Mouse (Mus musculus) midbrain, embryonic 16.5 days (tissue): ENCODE results near the gene Tmx2. TPM values are rescaled to one million over a fixed set of nuclear protein-coding genes. Genes with fewer than 3 reads are reported as not detected.

Experiments
- ATAC-seq: fragments of 200-750 bp; cut with Nextera tagmentation; 2 replicates; pipeline ENCODE4 v1.8.0; 2017; ENCODE audit warnings: moderate TSS enrichment
- H3K27ac ChIP-seq: fragments of 300-500 bp; sonication (generic); 2 replicates; pipeline ENCODE4 v1.5.1; 2014; ENCODE audit warnings: mild to moderate bottlenecking, low read length, mixed read lengths
- H3K27me3 ChIP-seq: fragments of 300-500 bp; sonication (generic); 2 replicates; pipeline ENCODE4 v1.6.1; 2014; ENCODE audit warnings: low read depth, low read length, mixed read lengths; ENCODE audit not compliant: control insufficient read depth, insufficient read depth
- H3K36me3 ChIP-seq: fragments of 300-500 bp; sonication (generic); 2 replicates; pipeline ENCODE4 v1.6.1; 2014; ENCODE audit warnings: mild to moderate bottlenecking, low read length, moderate library complexity, mixed read lengths; ENCODE audit not compliant: control insufficient read depth, insufficient read depth
- H3K4me1 ChIP-seq: fragments of 300-500 bp; sonication (generic); 2 replicates; pipeline ENCODE4 v1.6.1; 2014; ENCODE audit warnings: mild to moderate bottlenecking, low read length, mixed read lengths; ENCODE audit not compliant: control insufficient read depth, insufficient read depth
- H3K4me2 ChIP-seq: fragments of 300-500 bp; sonication (generic); 2 replicates; pipeline ENCODE4 v1.6.1; 2014; ENCODE audit warnings: mild to moderate bottlenecking, low read length, mixed read lengths
- H3K4me3 ChIP-seq: fragments of 300-500 bp; sonication (generic); 2 replicates; pipeline ENCODE4 v1.5.1; 2014; ENCODE audit warnings: low read depth, mild to moderate bottlenecking, low read length, moderate library complexity, mixed read lengths
- H3K9ac ChIP-seq: fragments of 300-500 bp; sonication (generic); 2 replicates; pipeline ENCODE4 v1.6.1; 2014; ENCODE audit warnings: low read depth, low read length, mixed read lengths
- H3K9me3 ChIP-seq: fragments of 300-500 bp; sonication (generic); replicated peaks from 2 replicates; pipeline ENCODE4 v1.6.1; 2014; ENCODE audit warnings: mild to moderate bottlenecking, low read length, mixed read lengths; ENCODE audit not compliant: control insufficient read depth, poor library complexity, severe bottlenecking
- WGBS: fragments of 180-500 bp; shearing (Covaris S2); extraction: QIAGEN DNeasy Blood & Tissue Kit; methylation state at CpG from one replicate; pipeline ENCODE4 v1.1.7; 2014; 5-methylcytosine and 5-hydroxymethylcytosine counted together
- polyA plus RNA-seq: library from polyadenylated mRNA; unstranded; fragments of >200 nt; fragmentation: Nextera tagmentation; extraction: Ambion mirVana; gene quantifications from 2 replicates; pipeline ENCODE4 v1.2.1, GENCODE M21; 2015

Tmx2 gene
- polyA plus RNA-seq, 1 experiment from 2014 or later: 301 TPM

DNA sequence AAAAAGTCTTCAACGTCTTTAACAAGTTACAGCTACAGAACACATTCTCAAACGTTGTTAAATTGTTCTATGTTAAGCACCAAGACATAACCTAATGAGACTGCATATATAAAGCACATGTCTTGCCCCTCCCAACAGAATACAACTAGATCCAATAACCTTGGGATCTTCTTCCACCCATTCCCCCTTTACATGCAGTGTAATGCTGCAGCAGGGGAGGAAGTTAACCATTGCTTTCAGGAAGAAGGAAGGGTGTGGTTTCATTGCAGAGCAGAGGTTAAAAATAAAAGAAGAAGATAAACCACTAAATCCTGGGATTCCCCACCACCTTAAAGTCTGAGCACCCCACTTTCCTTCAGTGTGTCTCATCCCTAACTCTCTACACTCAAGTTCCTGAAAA, 56.3 kb downstream of the Tmx2 start:
- WGBS: 79% methylated on average over 2 of the region's 2 CpGs
- Histone ChIP-seq H3K36me3 (peaks cover 20% of the 10 kb centered on the region), H3K4me3 (no peak overlapping the region), H3K4me1 (peaks cover 2% of the 10 kb centered on the region; the same call in 1 of the 2 replicates), H3K9ac (no peak overlapping the region), H3K4me2 (no peak overlapping the region), H3K27ac (no peak overlapping the region), H3K27me3 (no peaks in the 10 kb centered on the region), H3K9me3 (no peaks in the 10 kb centered on the region)
- ATAC-seq: no peak

Other genes with a start within 250 kb of the Tmx2 start
- gene Tfpi, start 202.4 kb downstream of the Tmx2 start, polyA plus RNA-seq: 14.1 and 16.1 TPM in 2 replicates
- gene Ctnnd1, start 28.4 kb downstream of the Tmx2 start, polyA plus RNA-seq: 29.9 and 30.1 TPM in 2 replicates
- gene Btbd18, start 20.1 kb downstream of the Tmx2 start, polyA plus RNA-seq: 0.26 and 0.39 TPM in 2 replicates
- gene Selenoh, start 8.4 kb downstream of the Tmx2 start, polyA plus RNA-seq: 177 and 185 TPM in 2 replicates
- not detected in 2 replicates for gene Gm28635, start 1.1 kb downstream of the Tmx2 start, polyA plus RNA-seq
- 52.3 and 53.6 TPM in 2 replicates for gene Med19, start 738 bp downstream of the Tmx2 start, polyA plus RNA-seq
- 19.5 and 21.3 TPM in 2 replicates for gene Zdhhc5, start 36.0 kb upstream of the Tmx2 start, polyA plus RNA-seq
- 20.1 and 23.0 TPM in 2 replicates for gene Clp1, start 48.2 kb upstream of the Tmx2 start, polyA plus RNA-seq
- gene Ypel4, start 54.9 kb upstream of the Tmx2 start, polyA plus RNA-seq: 27.7 and 28.1 TPM in 2 replicates
- gene Gm19426, start 64.5 kb upstream of the Tmx2 start, polyA plus RNA-seq: 4.3 and 4.8 TPM in 2 replicates
- 28.3 and 29.0 TPM in 2 replicates for gene Serping1, start 96.3 kb upstream of the Tmx2 start, polyA plus RNA-seq
- 22.9 and 23.4 TPM in 2 replicates for gene Ube2l6, start 119.7 kb upstream of the Tmx2 start, polyA plus RNA-seq
- not detected in 2 replicates for gene Smtnl1, start 143.5 kb upstream of the Tmx2 start, polyA plus RNA-seq
- 69.8 and 75.2 TPM in 2 replicates for gene Timm10, start 147.9 kb upstream of the Tmx2 start, polyA plus RNA-seq
- 0.73 and 0.91 TPM in 2 replicates for gene Slc43a1, start 159.7 kb upstream of the Tmx2 start, polyA plus RNA-seq
- 3.9 TPM in 2 replicates for gene Rtn4rl2, start 207.6 kb upstream of the Tmx2 start, polyA plus RNA-seq